28 mouse cellular contexts compared by ENCODE assay signal in genomic region chr12:109519838-109520237, GRCm38 (mm10).
DNase-seq lines count a peak whose midpoint lies in the region; ATAC-seq lines count a peak whose summit lies in the region.
"Had no signal": no experiment of that assay in that cellular context is flagged by ENCODE, and none has a peak within 500 bp of the region (broad histone marks: within the 10 kb centered on the region; RNA-seq: fewer than 3 reads in every experiment).

No protein-coding gene starts in this region.

- H3K36me3 ChIP-seq in forebrain, embryonic 12.5 days (replicated peaks), result no peaks in the 10 kb centered on the region
- H3K36me3 ChIP-seq in forebrain, embryonic 14.5 days (ENCODE audit: control insufficient read depth, insufficient read depth, low read length), result no peaks in the 10 kb centered on the region
- H3K36me3 ChIP-seq in midbrain, embryonic 10.5 days, result no peaks in the 10 kb centered on the region
- no peaks in the 10 kb centered on the region for H3K36me3 ChIP-seq in midbrain, embryonic 13.5 days
- H3K36me3 ChIP-seq in limb, embryonic 10.5 days, result no peaks in the 10 kb centered on the region
- no peaks in the 10 kb centered on the region for H3K36me3 ChIP-seq in neural tube, embryonic 15.5 days
- H3K36me3 ChIP-seq: hindbrain, embryonic 10.5 days; limb, embryonic 13.5 days; liver, embryonic 13.5 days; midbrain, embryonic 15.5 days; stomach, embryonic 15.5 days had no signal

- H3K27ac ChIP-seq in forebrain, embryonic 12.5 days, result 0 out of 2 replicates have a peak overlapping the region, but pooled peaks have one; percentile 44
- H3K27ac ChIP-seq in forebrain, embryonic 14.5 days (ENCODE audit: low read depth, low read length), result no peak overlapping the region
- H3K27ac ChIP-seq in midbrain, embryonic 10.5 days (replicated peaks), result peak overlapping the region; percentile 66; the same call in 1 of the 2 replicates
- no peak overlapping the region for H3K27ac ChIP-seq in midbrain, embryonic 13.5 days
- peak overlapping the region; percentile 84 for H3K27ac ChIP-seq in limb, embryonic 10.5 days
- H3K27ac ChIP-seq in neural tube, embryonic 15.5 days (replicated peaks), result no peak overlapping the region
- H3K27ac ChIP-seq: midbrain, embryonic 15.5 days; stomach, embryonic 15.5 days had no signal

- ATAC-seq in forebrain, embryonic 12.5 days (ENCODE audit: low FRiP score), result peak; percentile 36; the same call in 1 of the 2 replicates
- no peak for ATAC-seq in forebrain, embryonic 14.5 days
- no peak for ATAC-seq in midbrain, embryonic 13.5 days
- peak; percentile 83 for ATAC-seq in neural tube, embryonic 15.5 days (ENCODE audit: low FRiP score)
- ATAC-seq: forebrain, embryonic 16.5 days; lung, postnatal 0 days; midbrain, embryonic 15.5 days had no signal

- H3K4me3 ChIP-seq in forebrain, embryonic 12.5 days (replicated peaks), result no peak overlapping the region
- H3K4me3 ChIP-seq in forebrain, embryonic 14.5 days (ENCODE audit: low read depth, low read length), result no peak overlapping the region
- H3K4me3 ChIP-seq in midbrain, embryonic 10.5 days, result no peak overlapping the region
- H3K4me3 ChIP-seq in midbrain, embryonic 13.5 days (replicated peaks), result no peak overlapping the region
- H3K4me3 ChIP-seq in limb, embryonic 10.5 days, result no peak overlapping the region
- no peak overlapping the region for H3K4me3 ChIP-seq in neural tube, embryonic 15.5 days (replicated peaks)
- H3K4me3 ChIP-seq: erythroblast, embryonic 14.5 days; hindbrain, embryonic 10.5 days; limb, embryonic 13.5 days; liver, embryonic 13.5 days; megakaryocyte, embryonic 14.5 days; midbrain, embryonic 15.5 days; stomach, embryonic 15.5 days had no signal

- 37% methylated on average over 5 of the region's 5 CpGs for WGBS in forebrain, embryonic 12.5 days
- 44% methylated on average over 5 of the region's 5 CpGs for WGBS in forebrain, embryonic 14.5 days
- 55% methylated on average over 5 of the region's 5 CpGs for WGBS in midbrain, embryonic 10.5 days
- 46% methylated on average over 5 of the region's 5 CpGs for WGBS in midbrain, embryonic 13.5 days
- WGBS in limb, embryonic 10.5 days, result 35% methylated on average over 5 of the region's 5 CpGs
- WGBS in neural tube, embryonic 15.5 days, result 22% methylated on average over 5 of the region's 5 CpGs

- H3K4me2 ChIP-seq in forebrain, embryonic 12.5 days, result no peak overlapping the region
- H3K4me2 ChIP-seq in forebrain, embryonic 14.5 days (ENCODE audit: low read length), result no peak overlapping the region
- no peak overlapping the region for H3K4me2 ChIP-seq in midbrain, embryonic 13.5 days (replicated peaks)
- H3K4me2 ChIP-seq in neural tube, embryonic 15.5 days, result no peak overlapping the region
- H3K4me2 ChIP-seq: limb, embryonic 13.5 days; liver, embryonic 13.5 days; midbrain, embryonic 15.5 days; stomach, embryonic 15.5 days had no signal

- peaks cover 38% of the 10 kb centered on the region for H3K4me1 ChIP-seq in forebrain, embryonic 12.5 days
- peaks cover 10% of the 10 kb centered on the region for H3K4me1 ChIP-seq in forebrain, embryonic 14.5 days (ENCODE audit: control insufficient read depth, insufficient read depth, low read length)
- H3K4me1 ChIP-seq in midbrain, embryonic 10.5 days, result peaks cover 73% of the 10 kb centered on the region
- peaks cover 32% of the 10 kb centered on the region for H3K4me1 ChIP-seq in midbrain, embryonic 13.5 days (replicated peaks)
- H3K4me1 ChIP-seq in limb, embryonic 10.5 days, result peaks cover 72% of the 10 kb centered on the region
- H3K4me1 ChIP-seq in neural tube, embryonic 15.5 days, result peaks cover 24% of the 10 kb centered on the region

- peaks cover 11% of the 10 kb centered on the region; the same call in 1 of the 2 replicates for H3K27me3 ChIP-seq in forebrain, embryonic 12.5 days
- H3K27me3 ChIP-seq in forebrain, embryonic 14.5 days (replicated peaks; ENCODE audit: control insufficient read depth, insufficient read depth, low read length), result no peaks in the 10 kb centered on the region
- peaks cover 42% of the 10 kb centered on the region for H3K27me3 ChIP-seq in midbrain, embryonic 10.5 days (ENCODE audit: low read depth, poor library complexity, severe bottlenecking)
- H3K27me3 ChIP-seq in midbrain, embryonic 13.5 days, result peaks cover 7% of the 10 kb centered on the region; the same call in 1 of the 2 replicates
- H3K27me3 ChIP-seq in limb, embryonic 10.5 days (ENCODE audit: low read depth, poor library complexity, severe bottlenecking), result no peaks in the 10 kb centered on the region
- no peaks in the 10 kb centered on the region; the same call in 1 of the 2 replicates for H3K27me3 ChIP-seq in neural tube, embryonic 15.5 days (replicated peaks)
- H3K27me3 ChIP-seq: limb, embryonic 13.5 days; liver, embryonic 13.5 days; midbrain, embryonic 15.5 days; stomach, embryonic 15.5 days had no signal

- H3K9me3 ChIP-seq in forebrain, embryonic 12.5 days, result no peaks in the 10 kb centered on the region
- H3K9me3 ChIP-seq in forebrain, embryonic 14.5 days (replicated peaks; ENCODE audit: control insufficient read depth, low read length), result no peaks in the 10 kb centered on the region
- H3K9me3 ChIP-seq in midbrain, embryonic 10.5 days (replicated peaks), result no peaks in the 10 kb centered on the region
- H3K9me3 ChIP-seq in midbrain, embryonic 13.5 days, result no peaks in the 10 kb centered on the region
- no peaks in the 10 kb centered on the region for H3K9me3 ChIP-seq in limb, embryonic 10.5 days (replicated peaks)
- H3K9me3 ChIP-seq in neural tube, embryonic 15.5 days (replicated peaks), result no peaks in the 10 kb centered on the region
- H3K9me3 ChIP-seq: hindbrain, embryonic 10.5 days; limb, embryonic 13.5 days; liver, embryonic 13.5 days; megakaryocyte, embryonic 14.5 days; midbrain, embryonic 15.5 days; stomach, embryonic 15.5 days had no signal

- no peak overlapping the region for H3K9ac ChIP-seq in forebrain, embryonic 12.5 days
- H3K9ac ChIP-seq in forebrain, embryonic 14.5 days (ENCODE audit: low read length), result no peak overlapping the region
- H3K9ac ChIP-seq in midbrain, embryonic 13.5 days (replicated peaks), result no peak overlapping the region
- no peak overlapping the region for H3K9ac ChIP-seq in neural tube, embryonic 15.5 days (replicated peaks)
- H3K9ac ChIP-seq: limb, embryonic 13.5 days; liver, embryonic 13.5 days; midbrain, embryonic 15.5 days; stomach, embryonic 15.5 days had no signal

- DNase-seq in forebrain, embryonic 14.5 days (ENCODE audit: low spot score), result no peak
- DNase-seq in midbrain, embryonic 10.5 days (ENCODE audit: low spot score), result no peak
- no peak for DNase-seq in limb, embryonic 10.5 days (ENCODE audit: low spot score)
- DNase-seq in gastrocnemius, adult 18-20 months (ENCODE audit: low spot score), result no peak
- DNase-seq: adrenal gland, postnatal 25 days; cerebellum, adult 11-12 months; cerebellum, adult 9-11 months; embryo, embryonic 11 days; gastrocnemius, postnatal 10 days; heart, postnatal 14 days; kidney, adult 18-20 months; kidney, postnatal 4 days; layer of hippocampus, postnatal 36 days; liver, embryonic 13.5 days; lung, adult 18-20 months; lung, postnatal 4 days; right cerebral cortex, postnatal 25 days had no signal

Comparison
In these comparisons a context has a peak if more than half of its experiments do, and no peak if none do; other contexts are left out.
1. ATAC-seq: peak in forebrain, embryonic 12.5 days (single experiment) and neural tube, embryonic 15.5 days (single experiment); none in forebrain, embryonic 14.5 days (single experiment) and midbrain, embryonic 13.5 days (single experiment).
2. H3K27ac ChIP-seq: peak in forebrain, embryonic 12.5 days (single experiment), midbrain, embryonic 10.5 days (single experiment) and limb, embryonic 10.5 days (single experiment); none in forebrain, embryonic 14.5 days (single experiment), midbrain, embryonic 13.5 days (single experiment) and neural tube, embryonic 15.5 days (single experiment).